Comparison of ENCODE assay signal across 8 mouse cellular contexts in the genomic region with DNA sequence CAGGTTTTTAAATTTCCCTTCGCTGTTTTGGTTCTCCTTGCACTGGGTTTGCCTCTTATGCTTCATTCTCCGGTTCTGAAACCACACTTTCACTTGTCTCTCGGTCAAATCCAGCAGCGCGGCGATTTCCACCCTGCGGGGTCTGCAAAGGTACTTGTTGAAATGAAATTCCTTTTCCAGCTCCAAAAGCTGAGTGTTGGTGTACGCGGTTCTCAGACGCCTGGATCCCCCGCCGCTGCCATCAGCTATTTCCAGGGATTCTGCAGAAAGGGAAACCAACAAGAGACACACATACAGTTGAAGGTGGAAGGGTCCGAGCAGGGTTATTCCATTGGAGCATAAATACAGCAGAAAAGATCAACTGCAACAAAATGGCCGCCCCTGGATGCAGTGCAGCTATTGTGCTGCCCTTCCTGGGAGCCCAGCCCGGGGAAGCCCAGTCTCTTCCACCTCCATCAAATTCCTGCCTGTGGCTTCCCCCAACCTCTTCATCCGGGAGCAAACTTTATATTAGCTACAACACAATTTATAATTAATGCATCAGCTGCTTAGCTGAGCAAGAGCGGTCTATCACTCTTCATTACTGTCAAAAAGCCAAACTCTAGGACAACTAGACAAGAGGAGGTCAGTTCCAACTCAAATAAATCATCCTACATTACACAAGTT. TPM values are rescaled to one million over a fixed set of nuclear protein-coding genes. Genes with fewer than 3 reads are reported as not detected.
DNase-seq lines count a peak whose midpoint lies in the region; ATAC-seq lines count a peak whose summit lies in the region.

No protein-coding gene starts in this region.

- no peak for DNase-seq in kidney, adult 8-10 months
- peak; percentile 42 for DNase-seq in embryonic facial prominence, embryonic 11.5 days (ENCODE audit: low spot score)
- DNase-seq in neural tube, embryonic 10.5 days (ENCODE audit: extremely low spot score, low spot score) = peak; percentile 80
- no peak for DNase-seq in spleen, adult 18-20 months
- DNase-seq in cerebellum, adult 9-10 months = no peak
- no peak for DNase-seq in left cerebral cortex, postnatal 10 days (ENCODE audit: extremely low spot score in 1 of 2, low spot score in 2 of 2)

- peak overlapping the region; percentile 88 for H3K27ac ChIP-seq in kidney, embryonic 14.5 days (ENCODE audit: low read depth, low read length)
- H3K27ac ChIP-seq in embryonic facial prominence, embryonic 11.5 days (replicated peaks; ENCODE audit: low read depth, low read length) = peak overlapping the region; percentile 76
- H3K27ac ChIP-seq in intestine, embryonic 16.5 days (ENCODE audit: low read length) = peak overlapping the region; percentile 87

- H3K4me1 ChIP-seq in kidney, embryonic 14.5 days (ENCODE audit: control insufficient read depth, insufficient read depth, low read length) = peaks cover 86% of the 10 kb centered on the region
- no peaks in the 10 kb centered on the region; the same call in 1 of the 2 replicates for H3K4me1 ChIP-seq in embryonic facial prominence, embryonic 11.5 days (ENCODE audit: control insufficient read depth, insufficient read depth, low read length)
- peaks cover 18% of the 10 kb centered on the region for H3K4me1 ChIP-seq in intestine, embryonic 16.5 days (ENCODE audit: control insufficient read depth, insufficient read depth, low read length)

- H3K36me3 ChIP-seq in kidney, embryonic 14.5 days (ENCODE audit: control insufficient read depth, insufficient read depth, low read length) = no peaks in the 10 kb centered on the region
- H3K36me3 ChIP-seq in embryonic facial prominence, embryonic 11.5 days (replicated peaks; ENCODE audit: control insufficient read depth, insufficient read depth, low read depth, low read length) = no peaks in the 10 kb centered on the region
- no peaks in the 10 kb centered on the region for H3K36me3 ChIP-seq in intestine, embryonic 16.5 days (ENCODE audit: control insufficient read depth, insufficient read depth, low read length)

- peak overlapping the region; percentile 76 for H3K4me2 ChIP-seq in kidney, embryonic 14.5 days (replicated peaks; ENCODE audit: low read depth, low read length)
- H3K4me2 ChIP-seq in embryonic facial prominence, embryonic 11.5 days (ENCODE audit: low read depth, low read length) = peak overlapping the region; percentile 32
- H3K4me2 ChIP-seq in intestine, embryonic 16.5 days (ENCODE audit: low read depth, low read length) = peak overlapping the region; percentile 69

- intact Hi-C loops in left cerebral cortex, postnatal 10 days (cut with DNase I) = no loop called here

- 11% methylated on average over 17 of the region's 17 CpGs for WGBS in kidney, embryonic 14.5 days
- WGBS in embryonic facial prominence, embryonic 11.5 days = 1% methylated on average over 17 of the region's 17 CpGs
- 36% methylated on average over 17 of the region's 17 CpGs for WGBS in intestine, embryonic 16.5 days

- H3K9me3 ChIP-seq in kidney, embryonic 14.5 days (ENCODE audit: control insufficient read depth, low read length) = no peaks in the 10 kb centered on the region
- no peaks in the 10 kb centered on the region for H3K9me3 ChIP-seq in embryonic facial prominence, embryonic 11.5 days (replicated peaks; ENCODE audit: control insufficient read depth, low read length)
- H3K9me3 ChIP-seq in intestine, embryonic 16.5 days (ENCODE audit: control insufficient read depth, low read length) = no peaks in the 10 kb centered on the region

- no peak for ATAC-seq in kidney, embryonic 14.5 days (ENCODE audit: low FRiP score, low TSS enrichment)
- no peak for ATAC-seq in embryonic facial prominence, embryonic 11.5 days (replicated peaks; ENCODE audit: insufficient number of reproducible peaks, low FRiP score, low TSS enrichment, low read depth)
- no peak for ATAC-seq in intestine, embryonic 16.5 days

- H3K9ac ChIP-seq in kidney, embryonic 14.5 days (ENCODE audit: low read depth, low read length) = peak overlapping the region; percentile 72
- H3K9ac ChIP-seq in embryonic facial prominence, embryonic 11.5 days (replicated peaks; ENCODE audit: low read length) = peak overlapping the region; percentile 62
- peak overlapping the region; percentile 74 for H3K9ac ChIP-seq in intestine, embryonic 16.5 days (ENCODE audit: low read depth, low read length)

- H3K4me3 ChIP-seq in kidney, embryonic 14.5 days (ENCODE audit: low read length) = peak overlapping the region; percentile 38
- H3K4me3 ChIP-seq in embryonic facial prominence, embryonic 11.5 days (ENCODE audit: low read depth, low read length) = peak overlapping the region; percentile 34
- H3K4me3 ChIP-seq in intestine, embryonic 16.5 days (ENCODE audit: low read length) = peak overlapping the region; percentile 52

- H3K27me3 ChIP-seq in kidney, embryonic 14.5 days (ENCODE audit: control insufficient read depth, insufficient read depth, low read length) = no peaks in the 10 kb centered on the region; the same call in 1 of the 2 replicates
- H3K27me3 ChIP-seq in embryonic facial prominence, embryonic 11.5 days (ENCODE audit: control insufficient read depth, insufficient read depth, low read length) = peaks cover 68% of the 10 kb centered on the region
- H3K27me3 ChIP-seq in intestine, embryonic 16.5 days (replicated peaks; ENCODE audit: control insufficient read depth, insufficient read depth, low read length) = peaks cover 12% of the 10 kb centered on the region

RNA-seq across cellular contexts. Expression of gene Hoxa2, which starts 1.1 kb away (rescaled TPM):
- 4.7 and 5.5 TPM in 2 replicates for polyA plus RNA-seq in kidney, embryonic 14.5 days (2014; fragmentation: Nextera tagmentation; extraction: Ambion mirVana)
- 19.4 and 24.1 TPM in 2 replicates for polyA plus RNA-seq in embryonic facial prominence, embryonic 11.5 days (2014; fragmentation: Nextera tagmentation; extraction: Ambion mirVana)
- 5.0 and 5.1 TPM in 2 replicates for polyA plus RNA-seq in intestine, embryonic 16.5 days (2015; fragmentation: Nextera tagmentation; extraction: Ambion mirVana)
- not detected for total RNA-seq in left cerebral cortex, postnatal 10 days (2021)

RNA-seq across cellular contexts. Expression of gene Hoxa1, which starts 5.4 kb away (rescaled TPM):
- 0.64 and 1.0 TPM in 2 replicates for polyA plus RNA-seq in kidney, embryonic 14.5 days (2014; fragmentation: Nextera tagmentation; extraction: Ambion mirVana)
- polyA plus RNA-seq in embryonic facial prominence, embryonic 11.5 days (2014; fragmentation: Nextera tagmentation; extraction: Ambion mirVana) = 1.1 TPM in 2 replicates
- polyA plus RNA-seq in intestine, embryonic 16.5 days (2015; fragmentation: Nextera tagmentation; extraction: Ambion mirVana) = 0.72 and 0.88 TPM in 2 replicates
- not detected for total RNA-seq in left cerebral cortex, postnatal 10 days (2021)

RNA-seq across cellular contexts. Expression of gene 5730596B20Rik, which starts 13.8 kb away (rescaled TPM):
- polyA plus RNA-seq in kidney, embryonic 14.5 days (2014; fragmentation: Nextera tagmentation; extraction: Ambion mirVana) = 2.7 and 2.9 TPM in 2 replicates
- 0.13 and 0.22 TPM in 2 replicates for polyA plus RNA-seq in embryonic facial prominence, embryonic 11.5 days (2014; fragmentation: Nextera tagmentation; extraction: Ambion mirVana)
- 1.5 TPM in 2 replicates for polyA plus RNA-seq in intestine, embryonic 16.5 days (2015; fragmentation: Nextera tagmentation; extraction: Ambion mirVana)
- total RNA-seq in left cerebral cortex, postnatal 10 days (2021) = not detected

RNA-seq across cellular contexts. Expression of gene Hoxa4, which starts 28.1 kb away (rescaled TPM):
- polyA plus RNA-seq in kidney, embryonic 14.5 days (2014; fragmentation: Nextera tagmentation; extraction: Ambion mirVana) = 3.1 and 3.6 TPM in 2 replicates
- 0.31 and 0.34 TPM in 2 replicates for polyA plus RNA-seq in embryonic facial prominence, embryonic 11.5 days (2014; fragmentation: Nextera tagmentation; extraction: Ambion mirVana)
- 1.7 and 2.4 TPM in 2 replicates for polyA plus RNA-seq in intestine, embryonic 16.5 days (2015; fragmentation: Nextera tagmentation; extraction: Ambion mirVana)
- total RNA-seq in left cerebral cortex, postnatal 10 days (2021) = not detected

RNA-seq across cellular contexts. Expression of gene Hoxa5, which starts 40.9 kb away (rescaled TPM):
- 15.7 and 16.6 TPM in 2 replicates for polyA plus RNA-seq in kidney, embryonic 14.5 days (2014; fragmentation: Nextera tagmentation; extraction: Ambion mirVana)
- polyA plus RNA-seq in embryonic facial prominence, embryonic 11.5 days (2014; fragmentation: Nextera tagmentation; extraction: Ambion mirVana) = 0.39 and 1.4 TPM in 2 replicates
- polyA plus RNA-seq in intestine, embryonic 16.5 days (2015; fragmentation: Nextera tagmentation; extraction: Ambion mirVana) = 15.3 and 15.5 TPM in 2 replicates
- total RNA-seq in left cerebral cortex, postnatal 10 days (2021) = not detected

Comparison
In these comparisons a context has a peak if more than half of its experiments do, and no peak if none do; other contexts are left out.
1. DNase-seq: peak in embryonic facial prominence, embryonic 11.5 days (single experiment) and neural tube, embryonic 10.5 days (single experiment); none in kidney, adult 8-10 months (0 of 2), spleen, adult 18-20 months (0 of 2), cerebellum, adult 9-10 months (single experiment) and left cerebral cortex, postnatal 10 days (0 of 2).
2. Peak in every context shown above with its lines, with median percentiles within 50 percentile points of each other: H3K27ac ChIP-seq, H3K4me2 ChIP-seq, H3K4me3 ChIP-seq and H3K9ac ChIP-seq.